Mouse (Mus musculus) thymus, postnatal 36 days (tissue): ENCODE data around the gene Atxn7l1.

Experiments
- DNase-seq, 2 experiments: peaks; one replicate each; pipeline ENCODE4 v3.0.0; 2022; ENCODE audit warnings: mixed read lengths in 2 of 2

The Atxn7l1 gene

GRCm38 (mm10) chr12:33184137-33184536 is 36.6 kb downstream of the Atxn7l1 start:
- no peak for DNase-seq

GRCm38 (mm10) chr12:33185046-33185445 is 37.6 kb downstream of the Atxn7l1 start:
- DNase-seq: no peak

- DNase-seq: no peak
Measured at GRCm38 (mm10) chr12:33186331-33186730, 38.8 kb downstream of the Atxn7l1 start.

GRCm38 (mm10) chr12:33190133-33190532 is 42.6 kb downstream of the Atxn7l1 start:
- no peak for DNase-seq

- DNase-seq: no peak
Measured at GRCm38 (mm10) chr12:33190633-33191032, 43.1 kb downstream of the Atxn7l1 start.

GRCm38 (mm10) chr12:33193408-33193901 is 46.0 kb downstream of the Atxn7l1 start:
- DNase-seq: no peak

GRCm38 (mm10) chr12:33195175-33195574 is 47.7 kb downstream of the Atxn7l1 start:
- no peak for DNase-seq

GRCm38 (mm10) chr12:33197287-33197686 is 49.8 kb downstream of the Atxn7l1 start:
- no peak for DNase-seq

GRCm38 (mm10) chr12:33197746-33198145 is 50.3 kb downstream of the Atxn7l1 start:
- no peak for DNase-seq

- no peak for DNase-seq
Measured at GRCm38 (mm10) chr12:33201068-33201467, 53.6 kb downstream of the Atxn7l1 start.

GRCm38 (mm10) chr12:33201491-33202210 is 54.2 kb downstream of the Atxn7l1 start:
- no peak for DNase-seq

- no peak for DNase-seq
Measured at GRCm38 (mm10) chr12:33205255-33205654, 57.8 kb downstream of the Atxn7l1 start.

- DNase-seq: no peak
Measured at GRCm38 (mm10) chr12:33206300-33206699, 58.8 kb downstream of the Atxn7l1 start.

GRCm38 (mm10) chr12:33210856-33211255 is 63.4 kb downstream of the Atxn7l1 start:
- DNase-seq: no peak

GRCm38 (mm10) chr12:33218215-33218859 is 70.8 kb downstream of the Atxn7l1 start:
- DNase-seq: no peak

GRCm38 (mm10) chr12:33219436-33219835 is 71.9 kb downstream of the Atxn7l1 start:
- no peak for DNase-seq

GRCm38 (mm10) chr12:33220081-33220480 is 72.6 kb downstream of the Atxn7l1 start:
- DNase-seq: no peak

- DNase-seq: no peak
Measured at GRCm38 (mm10) chr12:33220509-33221051, 73.1 kb downstream of the Atxn7l1 start.

- no peak for DNase-seq
Measured at GRCm38 (mm10) chr12:33222187-33222586, 74.7 kb downstream of the Atxn7l1 start.

- no peak for DNase-seq
Measured at GRCm38 (mm10) chr12:33225117-33225541, 77.6 kb downstream of the Atxn7l1 start.

- DNase-seq: no peak
Measured at GRCm38 (mm10) chr12:33225978-33226377, 78.5 kb downstream of the Atxn7l1 start.

GRCm38 (mm10) chr12:33226596-33226995 is 79.1 kb downstream of the Atxn7l1 start:
- no peak for DNase-seq

GRCm38 (mm10) chr12:33235314-33235713 is 87.8 kb downstream of the Atxn7l1 start:
- no peak for DNase-seq

GRCm38 (mm10) chr12:33235771-33236323 is 88.4 kb downstream of the Atxn7l1 start:
- no peak for DNase-seq
